Mouse (Mus musculus): Measurements from ENCODE around the gene Mapk1ip1l.

DNA sequence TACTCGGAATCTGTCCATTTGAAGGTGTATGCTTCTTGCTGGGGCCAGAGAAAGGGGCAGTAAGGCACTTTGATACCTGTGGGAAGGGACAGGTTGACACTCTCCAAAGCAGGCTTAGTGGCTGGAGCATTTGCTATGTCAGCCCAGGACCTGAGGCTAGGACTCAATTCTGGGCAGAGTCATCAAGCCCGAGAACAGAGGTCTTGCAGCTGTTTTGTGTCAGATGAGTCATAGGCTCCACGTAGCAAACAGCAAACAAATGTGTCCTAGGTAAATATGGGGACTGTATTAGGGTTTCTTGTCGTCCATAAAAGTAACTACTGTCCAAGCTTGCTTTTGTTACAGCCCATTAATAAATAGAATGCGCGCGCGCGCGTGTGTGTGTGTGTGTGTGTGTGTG lies 54.2 kb downstream of the Mapk1ip1l start:
- TF ChIP-seq CTCF (conservative IDR thresholded peaks at IDR 0.05 in 1 of 2, IDR thresholded peaks at IDR 0.05 in 1 of 2; ENCODE audit: low read depth in 2 of 2, low read length in 2 of 2) (no peak), ZNF384 (IDR thresholded peaks at IDR 0.05; ENCODE audit: low read depth, low read length) (no peak)
